In genomic region chr2:103760421-103760820, GRCm38 (mm10) we compare ENCODE assay signal across 8 mouse cellular contexts. TPM values are rescaled to one million over a fixed set of nuclear protein-coding genes. Genes with fewer than 3 reads are reported as not detected.
DNase-seq lines count a peak whose midpoint lies in the region; ATAC-seq and TF ChIP-seq lines count a peak whose summit lies in the region.

No protein-coding gene starts in this region.

- H3K4me1 ChIP-seq in heart, embryonic 14.5 days (ENCODE audit: control insufficient read depth in 2 of 2, insufficient read depth in 2 of 2, low read length in 2 of 2) = peaks cover 0 to 6% of the 10 kb centered on the region in 2 experiments; a peak in 1 of 4 replicates
- H3K4me1 ChIP-seq in G1E (ENCODE audit: insufficient read depth, low read depth, low read length) = peaks cover 27% of the 10 kb centered on the region
- peaks cover 12% of the 10 kb centered on the region for H3K4me1 ChIP-seq in embryonic facial prominence, embryonic 13.5 days
- peaks cover 13% of the 10 kb centered on the region for H3K4me1 ChIP-seq in limb, embryonic 13.5 days

- peaks cover 32% of the 10 kb centered on the region for H3K36me3 ChIP-seq in heart, embryonic 14.5 days (ENCODE audit: control insufficient read depth, insufficient read depth, low read length)
- peaks cover 51% of the 10 kb centered on the region for H3K36me3 ChIP-seq in G1E (replicated peaks)
- H3K36me3 ChIP-seq in embryonic facial prominence, embryonic 13.5 days = peaks cover 14% of the 10 kb centered on the region
- peaks cover 21% of the 10 kb centered on the region for H3K36me3 ChIP-seq in limb, embryonic 13.5 days
- H3K36me3 ChIP-seq in splenic B cell, adult 2 months (ENCODE audit: control insufficient read depth, insufficient read depth, low read length, poor library complexity, severe bottlenecking) = no peaks in the 10 kb centered on the region

- no peak for TF ChIP-seq CTCF in G1E (IDR thresholded peaks at IDR 0.05; ENCODE audit: low read depth, low read length)

- under 1% methylated on average over 12 of the region's 12 CpGs for WGBS in heart, embryonic 14.5 days
- 0% methylated on average over 12 of the region's 12 CpGs for WGBS in embryonic facial prominence, embryonic 13.5 days
- WGBS in limb, embryonic 13.5 days = under 1% methylated on average over 12 of the region's 12 CpGs

- H3K27ac ChIP-seq in heart, embryonic 14.5 days (replicated peaks in 1 of 2; ENCODE audit: control insufficient read depth in 1 of 2, insufficient read depth in 1 of 2, low read depth in 2 of 2, low read length in 2 of 2) = peak overlapping the region; percentile 65 to 68
- peak overlapping the region; percentile 77 for H3K27ac ChIP-seq in embryonic facial prominence, embryonic 13.5 days
- peak overlapping the region; percentile 53; the same call in 1 of the 2 replicates for H3K27ac ChIP-seq in limb, embryonic 13.5 days

- no peak for DNase-seq in heart, postnatal 10 days
- peak; percentile 21 for DNase-seq in G1E (ENCODE audit: low spot score)
- peak; percentile 33 for DNase-seq in splenic B cell, adult 2 months (ENCODE audit: low read depth, low spot score)
- no peak for DNase-seq in gastrocnemius, postnatal 25 days
- DNase-seq in urinary bladder, postnatal 14 days (ENCODE audit: low spot score) = no peak

- 0 out of 2 replicates have a peak, but pooled peaks have one; percentile 1 for ATAC-seq in heart, embryonic 14.5 days (ENCODE audit: insufficient number of reproducible peaks, insufficient read depth, low FRiP score, low read depth)
- no peak for ATAC-seq in G1E (ENCODE audit: extremely low read depth, insufficient number of reproducible peaks, low FRiP score, poor library complexity, severe bottlenecking)
- no peak for ATAC-seq in embryonic facial prominence, embryonic 13.5 days (ENCODE audit: insufficient number of reproducible peaks, insufficient read depth, low FRiP score, low TSS enrichment, low read depth)
- no peak for ATAC-seq in limb, embryonic 13.5 days (ENCODE audit: low FRiP score, low read depth)

- intact Hi-C loops in heart, postnatal 10 days (cut with DNase I) = loop anchor here (2.0 kb wide), 1 partner anchor 36 kb away; the partner anchor contains the start of gene Caprin1

- H3K9me3 ChIP-seq in heart, embryonic 14.5 days (ENCODE audit: control insufficient read depth, low read length) = no peaks in the 10 kb centered on the region
- no peaks in the 10 kb centered on the region for H3K9me3 ChIP-seq in G1E (replicated peaks)
- H3K9me3 ChIP-seq in embryonic facial prominence, embryonic 13.5 days = no peaks in the 10 kb centered on the region
- H3K9me3 ChIP-seq in limb, embryonic 13.5 days = no peaks in the 10 kb centered on the region

- peak overlapping the region; percentile 56 to 66 for H3K4me3 ChIP-seq in heart, embryonic 14.5 days (ENCODE audit: control insufficient read depth in 1 of 2, insufficient read depth in 1 of 2, low read depth in 1 of 2, low read length in 2 of 2)
- H3K4me3 ChIP-seq in G1E (ENCODE audit: low read depth, low read length) = peak overlapping the region; percentile 75
- H3K4me3 ChIP-seq in embryonic facial prominence, embryonic 13.5 days = peak overlapping the region; percentile 76
- H3K4me3 ChIP-seq in limb, embryonic 13.5 days = peak overlapping the region; percentile 72

- no peaks in the 10 kb centered on the region for H3K27me3 ChIP-seq in heart, embryonic 14.5 days (ENCODE audit: control insufficient read depth, insufficient read depth, low read length)
- no peaks in the 10 kb centered on the region for H3K27me3 ChIP-seq in G1E (ENCODE audit: insufficient read depth, low read length)
- H3K27me3 ChIP-seq in embryonic facial prominence, embryonic 13.5 days = no peaks in the 10 kb centered on the region
- no peaks in the 10 kb centered on the region for H3K27me3 ChIP-seq in limb, embryonic 13.5 days
- no peaks in the 10 kb centered on the region for H3K27me3 ChIP-seq in splenic B cell, adult 2 months (ENCODE audit: control insufficient read depth, insufficient read depth, low read length, poor library complexity, severe bottlenecking)

- peak overlapping the region; percentile 87 for H3K4me2 ChIP-seq in heart, embryonic 14.5 days (ENCODE audit: low read length)
- peak overlapping the region; percentile 80 for H3K4me2 ChIP-seq in embryonic facial prominence, embryonic 13.5 days
- H3K4me2 ChIP-seq in limb, embryonic 13.5 days (replicated peaks) = peak overlapping the region; percentile 88

- peak overlapping the region; percentile 71 for H3K9ac ChIP-seq in heart, embryonic 14.5 days (ENCODE audit: low read length)
- H3K9ac ChIP-seq in embryonic facial prominence, embryonic 13.5 days = peak overlapping the region; percentile 76
- H3K9ac ChIP-seq in limb, embryonic 13.5 days = peak overlapping the region; percentile 70

RNA-seq across cellular contexts. Expression of gene Nat10, which starts 0.6 kb away (rescaled TPM):
- 15.3 and 16.3 TPM in 2 replicates for polyA plus RNA-seq in heart, embryonic 14.5 days (2014; fragmentation: Nextera tagmentation; extraction: Ambion mirVana)
- 10 to 100 TPM; 17.6 to 20.7 TPM for total RNA-seq in heart, postnatal 10 days (2021)
- total RNA-seq in G1E (2014; fragmentation: Nextera tagmentation) (68.1 and 97.4 TPM in 2 replicates), G1E (2017) (68.0 and 72.4 TPM in 2 replicates)
- 21.8 and 29.8 TPM in 2 replicates for polyA plus RNA-seq in G1E (2012)
- 28.8 and 29.9 TPM in 2 replicates for polyA plus RNA-seq in embryonic facial prominence, embryonic 13.5 days (2015; fragmentation: Nextera tagmentation; extraction: Ambion mirVana)
- polyA plus RNA-seq in limb, embryonic 13.5 days (2015; fragmentation: Nextera tagmentation; extraction: Ambion mirVana) = 27.1 and 28.6 TPM in 2 replicates
- total RNA-seq in gastrocnemius, postnatal 25 days (2021) = 10 to 100 TPM; 14.7 to 15.3 TPM

RNA-seq across cellular contexts. Expression of gene Caprin1, which starts 37.0 kb away (rescaled TPM):
- 240 and 244 TPM in 2 replicates for polyA plus RNA-seq in heart, embryonic 14.5 days (2014; fragmentation: Nextera tagmentation; extraction: Ambion mirVana)
- 100 to 1,000 TPM; 228 to 246 TPM for total RNA-seq in heart, postnatal 10 days (2021)
- 570 and 643 TPM in 2 replicates for total RNA-seq in G1E (2014; fragmentation: Nextera tagmentation)
- 460 and 513 TPM in 2 replicates for total RNA-seq in G1E (2017)
- polyA plus RNA-seq in G1E (2012) = 203 and 210 TPM in 2 replicates
- polyA plus RNA-seq in embryonic facial prominence, embryonic 13.5 days (2015; fragmentation: Nextera tagmentation; extraction: Ambion mirVana) = 332 TPM in 2 replicates
- polyA plus RNA-seq in limb, embryonic 13.5 days (2015; fragmentation: Nextera tagmentation; extraction: Ambion mirVana) = 319 and 339 TPM in 2 replicates
- total RNA-seq in gastrocnemius, postnatal 25 days (2021) = 100 to 1,000 TPM; 108 to 110 TPM

Comparison
In these comparisons a context has a peak if more than half of its experiments do, and no peak if none do; other contexts are left out.
1. DNase-seq: peak in G1E (single experiment) and splenic B cell, adult 2 months (single experiment); none in heart, postnatal 10 days (0 of 2), gastrocnemius, postnatal 25 days (single experiment) and urinary bladder, postnatal 14 days (single experiment).
2. Peak in every context shown above with its lines, with median percentiles within 50 percentile points of each other: H3K27ac ChIP-seq, H3K4me2 ChIP-seq, H3K4me3 ChIP-seq and H3K9ac ChIP-seq.